Mouse (Mus musculus): Measurements from ENCODE around the gene Smc6. TPM values are rescaled to one million over a fixed set of nuclear protein-coding genes. Genes with fewer than 3 reads are reported as not detected.

Smc6 gene
- total and polyA plus RNA-seq, 3 experiments, result 47.9 to 84.4 (median 50.1) TPM

DNA sequence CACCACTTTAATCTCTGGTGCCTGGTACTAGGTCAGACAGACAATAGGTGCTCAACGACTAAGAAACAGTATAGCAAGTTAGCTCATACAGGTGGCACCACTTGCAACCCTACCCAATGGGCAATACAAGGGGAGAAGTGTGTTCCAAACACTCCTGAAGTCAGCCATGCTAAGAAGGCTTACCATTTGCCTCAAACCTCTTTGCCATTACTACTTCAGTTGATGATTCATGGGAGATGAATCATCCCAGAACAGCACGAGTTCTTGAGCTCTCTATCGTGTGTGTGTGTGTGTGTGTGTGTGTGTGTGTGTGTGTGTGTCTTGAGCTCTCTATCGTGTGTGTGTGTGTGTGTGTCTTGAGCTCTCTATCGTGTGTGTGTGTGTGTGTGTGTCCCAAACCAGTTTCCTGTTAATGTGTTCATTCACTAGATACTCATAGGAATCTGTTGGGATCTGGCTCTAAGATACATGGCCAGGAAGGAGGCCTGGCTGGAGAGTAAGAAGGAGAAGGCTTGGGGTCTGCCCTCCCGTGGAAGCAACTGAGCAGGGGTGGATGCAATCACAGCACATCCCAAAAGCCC lies 76.4 kb downstream of the Smc6 start:
- peaks cover 6 to 21% of the 10 kb centered on the region in 2 experiments for H3K4me1 ChIP-seq (ENCODE audit: control insufficient read depth in 1 of 2, insufficient read depth in 2 of 2)
- no peak overlapping the region for H3K27ac ChIP-seq (ENCODE audit: insufficient read depth, low read depth)
- H3K27me3 ChIP-seq (replicated peaks), result no peaks in the 10 kb centered on the region
- no peak for TF ChIP-seq MAZ (IDR thresholded peaks at IDR 0.05; ENCODE audit: low read depth, low read length)
- no peaks in the 10 kb centered on the region for H3K36me3 ChIP-seq (replicated peaks in 1 of 2; ENCODE audit: control insufficient read depth in 1 of 2, insufficient read depth in 1 of 2, low read length in 1 of 2)
- H3K4me3 ChIP-seq (replicated peaks in 1 of 3; ENCODE audit: low read depth in 2 of 3, low read length in 2 of 3, poor library complexity in 1 of 3), result no peak overlapping the region
- dilution Hi-C loops (cut with MboI; ENCODE audit: extremely low pct_ligation_motif_present, extremely low pct_unique_long_range_greater_than_20kb, low sequenced_read_pairs), result no loop called here
- no peaks in the 10 kb centered on the region for H3K79me2 ChIP-seq (replicated peaks; ENCODE audit: control insufficient read depth, extremely low read depth, insufficient read depth, poor library complexity, severe bottlenecking)
- no peaks in the 10 kb centered on the region for H3K9me3 ChIP-seq (replicated peaks; ENCODE audit: low read length)
- no peak overlapping the region for H3K9ac ChIP-seq (ENCODE audit: insufficient read depth, low read depth)
- H3K4me2 ChIP-seq (ENCODE audit: insufficient read depth, low read depth, poor library complexity, severe bottlenecking), result no peak overlapping the region
- DNase-seq (ENCODE audit: extremely low read depth), result no peak
- in situ Hi-C loops (cut with MboI; ENCODE audit: low pct_ligation_motif_present, low pct_unique_long_range_greater_than_20kb, low sequenced_read_pairs), result loop anchor here (25.0 kb wide), 1 partner anchor 755 kb away; no protein-coding TSS in a partner anchor

DNA sequence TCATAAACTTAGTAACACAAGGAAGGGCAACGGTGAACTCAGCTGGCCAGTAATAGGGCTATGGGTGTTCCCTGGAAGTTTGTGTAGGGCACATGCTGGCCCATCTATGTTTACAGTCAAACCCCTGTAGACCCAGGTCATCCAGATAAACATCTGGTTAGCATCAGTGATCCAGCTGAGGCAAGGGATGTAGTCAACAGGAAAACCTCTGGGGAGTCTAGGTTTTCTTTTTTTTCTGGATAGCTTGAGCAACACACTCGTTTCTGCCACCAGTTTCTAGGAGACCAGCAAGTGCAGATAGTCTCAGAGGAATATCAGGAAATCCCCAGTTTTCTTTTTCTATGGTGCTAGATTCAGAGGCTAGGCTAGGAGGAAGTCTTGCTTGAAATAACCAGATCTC lies 80.3 kb downstream of the Smc6 start:
- no peaks in the 10 kb centered on the region for H3K79me2 ChIP-seq (replicated peaks; ENCODE audit: control insufficient read depth, extremely low read depth, insufficient read depth, poor library complexity, severe bottlenecking)
- dilution Hi-C loops (cut with MboI; ENCODE audit: extremely low pct_ligation_motif_present, extremely low pct_unique_long_range_greater_than_20kb, low sequenced_read_pairs), result no loop called here
- H3K27me3 ChIP-seq (replicated peaks), result no peaks in the 10 kb centered on the region
- no peak overlapping the region for H3K27ac ChIP-seq (ENCODE audit: insufficient read depth, low read depth)
- H3K9me3 ChIP-seq (replicated peaks; ENCODE audit: low read length), result no peaks in the 10 kb centered on the region
- no peak overlapping the region for H3K9ac ChIP-seq (ENCODE audit: insufficient read depth, low read depth)
- no peak overlapping the region for H3K4me3 ChIP-seq (replicated peaks in 1 of 3; ENCODE audit: low read depth in 2 of 3, low read length in 2 of 3, poor library complexity in 1 of 3)
- peak; percentile 33 for DNase-seq (ENCODE audit: extremely low read depth)
- no peaks in the 10 kb centered on the region for H3K36me3 ChIP-seq (replicated peaks in 1 of 2; ENCODE audit: control insufficient read depth in 1 of 2, insufficient read depth in 1 of 2, low read length in 1 of 2)
- in situ Hi-C loops (cut with MboI; ENCODE audit: low pct_ligation_motif_present, low pct_unique_long_range_greater_than_20kb, low sequenced_read_pairs), result loop anchor here (25.0 kb wide), 1 partner anchor 759 kb away; no protein-coding TSS in a partner anchor
- peaks cover 6 to 21% of the 10 kb centered on the region in 2 experiments for H3K4me1 ChIP-seq (ENCODE audit: control insufficient read depth in 1 of 2, insufficient read depth in 2 of 2)
- peak overlapping the region; percentile 63; the same call in 1 of the 2 replicates for H3K4me2 ChIP-seq (ENCODE audit: insufficient read depth, low read depth, poor library complexity, severe bottlenecking)
- TF ChIP-seq RAD21 (IDR thresholded peaks at IDR 0.05; ENCODE audit: low read depth, low read length), result no peak
- TF ChIP-seq ZMIZ1 (IDR thresholded peaks at IDR 0.05; ENCODE audit: low read depth, low read length), result no peak
- TF ChIP-seq KAT2A (IDR thresholded peaks at IDR 0.05; ENCODE audit: insufficient replicate concordance, low read length), result 0 out of 2 replicates have a peak, but pooled peaks have one; percentile 13
- no peak for TF ChIP-seq ELF1 (IDR thresholded peaks at IDR 0.05; ENCODE audit: low read depth, low read length)
- no peak for TF ChIP-seq ZC3H11A (IDR thresholded peaks at IDR 0.05; ENCODE audit: low read depth, low read length)
- TF ChIP-seq NRF1 (IDR thresholded peaks at IDR 0.05; ENCODE audit: low read depth, low read length), result no peak
- TF ChIP-seq MEF2A (IDR thresholded peaks at IDR 0.05; ENCODE audit: borderline replicate concordance, low read depth, low read length), result no peak
- TF ChIP-seq TCF12 (IDR thresholded peaks at IDR 0.05; ENCODE audit: low read depth, low read length), result no peak
- TF ChIP-seq MYC (IDR thresholded peaks at IDR 0.05; ENCODE audit: low read depth, low read length), result no peak
- TF ChIP-seq GABPA (IDR thresholded peaks at IDR 0.05; ENCODE audit: insufficient replicate concordance, low read depth, low read length), result no peak
- TF ChIP-seq HCFC1 (IDR thresholded peaks at IDR 0.05; ENCODE audit: low read depth, low read length), result no peak
- 0 out of 2 replicates have a peak, but pooled peaks have one; percentile 31 for TF ChIP-seq EP300 (IDR thresholded peaks at IDR 0.05; ENCODE audit: low read length)
- 0 out of 2 replicates have a peak, but pooled peaks have one; percentile 15 for TF ChIP-seq BHLHE40 (IDR thresholded peaks at IDR 0.05; ENCODE audit: low read depth, low read length)
- TF ChIP-seq IRF4 (IDR thresholded peaks at IDR 0.05; ENCODE audit: low read depth, low read length), result no peak
- no peak for TF ChIP-seq CHD1 (IDR thresholded peaks at IDR 0.05; ENCODE audit: low read depth, low read length)
- TF ChIP-seq NELFE (IDR thresholded peaks at IDR 0.05; ENCODE audit: low read depth, low read length), result no peak
- TF ChIP-seq JUN (IDR thresholded peaks at IDR 0.05; ENCODE audit: insufficient read depth, low read depth, low read length), result no peak
- no peak for TF ChIP-seq POLR2A (IDR thresholded peaks at IDR 0.05; ENCODE audit: low read depth, low read length)
- peak; percentile 67 for TF ChIP-seq ZNF384 (IDR thresholded peaks at IDR 0.05; ENCODE audit: low read depth, low read length)
- TF ChIP-seq ETS1 (conservative IDR thresholded peaks at IDR 0.05; ENCODE audit: low read depth, low read length), result no peak
- TF ChIP-seq TBP (conservative IDR thresholded peaks at IDR 0.05; ENCODE audit: low read depth, low read length), result no peak
- no peak for TF ChIP-seq MXI1 (IDR thresholded peaks at IDR 0.05; ENCODE audit: low read depth, low read length)
- no peak for TF ChIP-seq UBTF (IDR thresholded peaks at IDR 0.05; ENCODE audit: low read depth, low read length)
- TF ChIP-seq MAFK (IDR thresholded peaks at IDR 0.05; ENCODE audit: insufficient replicate concordance, low read length), result no peak
- no peak for TF ChIP-seq MAZ (IDR thresholded peaks at IDR 0.05; ENCODE audit: low read depth, low read length)
- TF ChIP-seq SMC3 (IDR thresholded peaks at IDR 0.05; ENCODE audit: low read depth, low read length), result no peak
- TF ChIP-seq SIN3A (IDR thresholded peaks at IDR 0.05; ENCODE audit: low read length), result no peak
- no peak for TF ChIP-seq RCOR1 (conservative IDR thresholded peaks at IDR 0.05; ENCODE audit: low read depth, low read length)
- TF ChIP-seq CHD2 (IDR thresholded peaks at IDR 0.05; ENCODE audit: low read length), result no peak
- TF ChIP-seq CTCF (conservative IDR thresholded peaks at IDR 0.05 in 1 of 2, IDR thresholded peaks at IDR 0.05 in 1 of 2; ENCODE audit: low read depth in 2 of 2, low read length in 2 of 2), result no peak
- TF ChIP-seq POLR2AphosphoS2 (IDR thresholded peaks at IDR 0.05; ENCODE audit: low read depth, low read length), result no peak
- TF ChIP-seq USF2 (conservative IDR thresholded peaks at IDR 0.05; ENCODE audit: low read depth, low read length), result no peak
- no peak for TF ChIP-seq ZKSCAN1 (IDR thresholded peaks at IDR 0.05; ENCODE audit: borderline replicate concordance, low read depth, low read length)
